Mouse (Mus musculus) heart, postnatal 10 days (tissue): ENCODE results near the gene Nans. TPM values are rescaled to one million over a fixed set of nuclear protein-coding genes. Genes with fewer than 3 reads are reported as not detected.

Experiments used
- DNase-seq, 2 experiments: peaks; one replicate each; pipeline ENCODE4 v3.0.0; 2021
- intact Hi-C: fragments of 180-260 bp; cut with DNase I; formaldehyde crosslinking; loops from one replicate; pipeline ENCODE4 v1.15.1; 2025
- total RNA-seq, 2 experiments: library from RNA; stranded (reverse); gene quantifications; 2 replicates each; pipeline ENCODE4 v1.2.3; 2021

The Nans gene
- total RNA-seq, 2 experiments from 2014 or later, result 30.6 to 34.5 TPM

GRCm38 (mm10) chr4:46526798-46527557, 37.9 kb downstream of the Nans start:
- intact Hi-C loops, result no loop called here
- DNase-seq, result no peak

GRCm38 (mm10) chr4:46527558-46527926, 38.5 kb downstream of the Nans start:
- intact Hi-C loops, result no loop called here
- no peak for DNase-seq

- DNase-seq, result no peak
- intact Hi-C loops, result loop anchor here (10.0 kb wide), 1 partner anchor 125 kb away; the partner anchor contains the start of gene Tbc1d2
Observed at GRCm38 (mm10) chr4:46529722-46530121, 40.7 kb downstream of the Nans start.

DNA sequence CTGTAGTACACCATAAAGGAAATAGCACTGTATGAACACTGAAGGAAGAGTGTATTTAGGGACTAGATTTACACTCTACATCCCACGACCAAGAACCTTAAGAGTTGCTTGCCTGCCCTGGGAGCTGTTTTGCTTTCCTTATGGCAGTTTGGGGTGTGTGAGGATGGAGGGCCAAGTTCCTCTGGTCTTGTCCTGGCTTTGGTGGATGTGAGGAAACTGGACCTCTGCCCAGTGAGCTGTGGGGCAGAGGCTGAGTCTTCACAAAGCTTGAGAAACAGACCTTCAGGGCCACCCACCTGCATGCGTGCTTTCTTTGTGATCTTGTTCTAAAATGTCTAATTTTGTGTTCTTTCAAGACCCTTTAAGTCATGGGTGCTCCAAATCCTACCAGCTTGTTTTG, 43.5 kb downstream of the Nans start:
- no peak for DNase-seq
- intact Hi-C loops, result loop anchor here (10.0 kb wide), 1 partner anchor 122 kb away; the partner anchor contains the start of gene Tbc1d2

DNA sequence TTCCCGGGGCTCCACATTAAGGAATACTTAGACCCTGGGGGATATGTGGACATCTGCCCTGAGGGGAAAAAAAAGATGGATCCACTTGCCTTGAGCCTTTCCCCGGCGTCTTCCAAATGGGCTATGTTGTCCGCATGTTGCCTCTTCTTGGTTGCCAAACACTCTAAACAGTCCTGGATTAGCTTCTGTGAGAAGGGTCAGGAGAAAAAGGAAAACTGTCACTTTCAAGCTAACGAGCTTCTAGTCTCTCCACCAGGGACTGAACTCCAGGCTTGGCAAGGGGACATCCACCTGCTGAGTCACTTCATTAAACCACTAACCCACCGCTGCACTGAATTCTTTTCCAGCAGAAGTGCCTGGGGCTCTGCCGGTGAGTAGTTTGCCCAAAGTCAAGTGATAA, 43.9 kb downstream of the Nans start:
- intact Hi-C loops, result loop anchor here (10.0 kb wide), 1 partner anchor 122 kb away; the partner anchor contains the start of gene Tbc1d2
- no peak for DNase-seq

DNA sequence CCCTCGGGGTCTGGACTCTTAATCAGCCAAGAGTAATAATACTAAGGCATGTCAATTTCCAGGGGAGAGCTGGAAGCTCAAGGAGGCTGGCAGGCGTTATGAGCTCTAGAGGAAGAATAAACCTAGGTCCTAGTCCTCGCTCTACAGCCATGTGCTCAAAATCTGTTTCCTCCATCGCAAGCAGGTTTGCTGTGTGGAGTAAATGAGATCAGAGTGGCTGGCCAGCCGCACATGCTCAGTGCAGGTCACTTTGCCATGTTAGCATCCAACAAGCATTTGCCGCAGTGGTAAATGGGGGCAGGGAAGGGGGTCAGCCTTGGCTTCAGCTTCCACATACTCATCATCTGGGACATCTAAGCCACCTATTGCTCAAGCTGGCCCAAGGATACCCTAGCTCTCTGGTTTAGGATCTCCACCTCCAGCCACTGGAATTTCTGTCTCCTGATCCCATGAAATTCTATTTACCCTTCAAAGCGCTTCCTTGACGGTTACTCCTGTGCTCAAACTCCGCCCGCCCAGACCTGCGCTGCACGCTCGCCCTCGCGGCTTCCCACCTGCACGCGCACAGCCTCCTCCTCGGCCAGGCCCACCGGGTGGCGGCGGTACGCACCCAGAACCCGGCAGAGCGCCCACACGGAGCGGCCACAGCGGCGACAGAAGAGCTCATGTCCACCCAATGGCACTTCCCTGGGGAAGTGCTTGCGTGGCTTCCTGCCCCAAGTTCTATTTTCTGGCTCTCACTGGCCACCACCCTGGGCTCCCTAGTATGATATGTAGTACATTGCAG, 45.1 kb downstream of the Nans start:
- DNase-seq, result peak in 1 of 2 experiments; percentile 22
- intact Hi-C loops, result loop anchor here (10.0 kb wide), 1 partner anchor 121 kb away; the partner anchor contains the start of gene Tbc1d2

GRCm38 (mm10) chr4:46535094-46535830, 46.2 kb downstream of the Nans start:
- intact Hi-C loops, result loop anchor here (10.0 kb wide), 1 partner anchor 120 kb away; the partner anchor contains the start of gene Tbc1d2

DNA sequence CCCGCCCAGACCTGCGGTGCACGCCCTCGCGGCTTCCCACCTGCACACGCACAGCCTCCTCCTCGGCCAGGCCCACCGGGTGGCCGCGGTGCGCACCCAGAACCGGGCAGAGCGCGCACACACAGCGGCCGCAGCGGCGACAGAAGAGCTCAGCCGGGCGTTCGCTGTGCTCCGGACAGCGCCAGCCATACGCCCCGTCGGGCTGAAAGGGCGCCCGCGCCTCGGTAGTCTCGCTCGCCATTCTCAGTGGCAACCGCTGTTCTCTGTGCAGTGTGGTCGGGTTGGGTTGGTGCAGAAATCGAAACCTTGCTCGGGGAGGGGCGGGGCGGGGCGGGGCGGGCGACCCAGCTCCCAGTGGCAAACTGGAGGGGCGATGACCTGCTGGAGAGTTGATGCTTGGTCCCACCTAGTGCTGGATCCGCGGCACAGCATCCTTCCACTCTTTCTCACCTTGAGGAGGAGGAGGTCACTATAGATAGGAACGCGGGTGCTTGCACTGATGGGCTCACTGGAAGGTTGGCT, 46.9 kb downstream of the Nans start, which contains the start of gene Trim14:
Trim14 (minus strand) TSS at position 302 of the 522 bp plus-strand sequence.
- DNase-seq, result peak; percentile 24 to 35
- intact Hi-C loops, result loop anchor here (10.0 kb wide), 1 partner anchor 119 kb away; the partner anchor contains the start of gene Tbc1d2

More at GRCm38 (mm10) chr4:46535094-46535830, 46.2 kb downstream of the Nans start:
- DNase-seq, result no peak

GRCm38 (mm10) chr4:46539167-46539566, 50.1 kb downstream of the Nans start:
- DNase-seq, result no peak
- intact Hi-C loops, result loop anchor here (10.0 kb wide), 1 partner anchor 116 kb away; the partner anchor contains the start of gene Tbc1d2

- DNase-seq, result no peak
- intact Hi-C loops, result no loop called here
Observed at GRCm38 (mm10) chr4:46541707-46542106, 52.7 kb downstream of the Nans start.

GRCm38 (mm10) chr4:46543366-46544050, 54.5 kb downstream of the Nans start:
- DNase-seq, result no peak
- intact Hi-C loops, result no loop called here

DNA sequence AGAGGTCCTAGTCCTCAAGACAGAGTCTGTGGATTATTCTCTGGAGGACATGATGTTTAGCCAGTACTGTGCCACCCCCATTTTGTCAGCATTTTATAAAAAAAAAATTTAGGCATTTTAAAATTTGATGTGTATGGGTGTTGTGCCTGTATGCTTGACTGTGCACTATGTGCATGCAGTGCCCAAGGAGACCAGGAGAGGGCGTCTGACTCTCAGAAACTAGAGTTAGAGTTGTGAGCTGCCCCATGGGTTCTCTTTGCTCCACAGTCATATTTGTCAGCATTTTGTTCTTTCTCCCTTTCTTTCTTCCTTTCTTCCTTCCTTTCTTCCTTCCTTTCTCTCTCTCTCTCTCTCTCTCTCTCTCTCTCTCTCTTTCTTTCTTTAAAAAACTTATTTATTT, 55.3 kb downstream of the Nans start:
- peak in 1 of 2 experiments; percentile 24 for DNase-seq
- intact Hi-C loops, result no loop called here

DNA sequence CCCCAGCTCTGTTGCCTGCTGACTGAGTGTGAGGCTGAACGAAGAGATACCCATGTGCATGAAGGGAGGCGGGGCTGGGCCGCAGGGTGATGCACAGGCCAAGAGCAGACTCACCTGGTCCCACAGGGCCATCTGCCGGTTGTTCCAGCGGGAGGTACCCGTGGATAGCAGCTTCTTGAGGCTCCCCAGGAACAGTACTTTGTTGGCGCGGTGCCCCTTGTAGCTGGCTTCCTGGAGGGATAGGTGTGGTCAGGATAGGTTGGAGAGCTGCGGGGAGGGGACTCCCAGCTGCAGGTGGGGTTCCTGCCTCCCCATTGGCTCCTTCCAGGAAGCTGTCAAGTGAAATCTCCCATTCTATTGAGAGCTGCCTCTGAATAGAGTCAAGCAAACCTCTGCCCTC, 56.5 kb downstream of the Nans start:
- intact Hi-C loops, result no loop called here
- DNase-seq, result no peak

- intact Hi-C loops, result no loop called here
Observed at GRCm38 (mm10) chr4:46546709-46547108, 57.7 kb downstream of the Nans start.

GRCm38 (mm10) chr4:46549979-46550378, 60.9 kb downstream of the Nans start:
- no peak for DNase-seq
- intact Hi-C loops, result no loop called here

More at GRCm38 (mm10) chr4:46546709-46547108, 57.7 kb downstream of the Nans start:
- no peak for DNase-seq

GRCm38 (mm10) chr4:46550406-46550805, 61.4 kb downstream of the Nans start:
- intact Hi-C loops, result no loop called here

More at GRCm38 (mm10) chr4:46550406-46550805, 61.4 kb downstream of the Nans start:
- no peak for DNase-seq
